In the genomic region with DNA sequence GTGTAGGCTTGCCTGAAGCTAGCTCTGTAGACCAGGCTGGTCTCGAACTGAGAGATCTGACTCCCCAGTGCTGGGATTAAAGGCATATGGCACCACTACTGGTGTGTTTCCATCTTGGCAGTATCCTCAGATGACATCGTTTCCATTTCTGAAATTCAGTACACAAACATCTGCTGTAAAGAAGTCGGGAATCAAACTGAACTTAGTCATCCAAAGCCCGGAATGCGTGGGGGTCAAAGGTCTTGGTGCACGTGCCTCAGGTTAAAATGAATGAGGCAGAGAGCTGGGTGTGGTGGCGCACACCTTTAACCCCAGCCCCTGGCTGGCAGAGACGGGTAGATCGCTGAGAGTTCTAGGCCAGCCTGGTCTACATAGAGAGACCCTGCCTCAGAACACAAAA, we compare ENCODE assay signal across 38 mouse cellular contexts. TPM values are rescaled to one million over a fixed set of nuclear protein-coding genes. Genes with fewer than 3 reads are reported as not detected.
DNase-seq lines count a peak whose midpoint lies in the region; TF ChIP-seq lines count a peak whose summit lies in the region.
"Had no signal": no experiment of that assay in that cellular context is flagged by ENCODE, and none has a peak within 500 bp of the region (broad histone marks: within the 10 kb centered on the region; RNA-seq: fewer than 3 reads in every experiment).

No protein-coding gene starts in this region.

- peak; percentile 12 for DNase-seq in liver, adult 2 months (ENCODE audit: extremely low read depth, low read depth, low spot score)
- no peak for DNase-seq in liver
- peak; percentile 33 to 37 for DNase-seq in kidney, adult 8-10 months
- peak; percentile 29 to 50 for DNase-seq in kidney, postnatal 36 days
- DNase-seq in layer of hippocampus, adult 18-20 months (ENCODE audit: low spot score in 2 of 2), result no peak
- DNase-seq in spleen, postnatal 4 days (ENCODE audit: low spot score in 2 of 2), result no peak
- no peak for DNase-seq in ovary, postnatal 36 days (ENCODE audit: low spot score)
- DNase-seq: B cell, adult 2 months; cerebellum, adult 18-20 months; cerebellum, postnatal 10 days; forebrain, postnatal 0 days; heart, adult 2 months; heart, postnatal 4 days; lung, embryonic 14.5 days; lung, postnatal 14 days; thymus, adult 18-20 months; thymus, postnatal 25 days had no signal

- no peaks in the 10 kb centered on the region for H3K79me2 ChIP-seq in liver, adult 2 months (ENCODE audit: control insufficient read depth, insufficient read depth, low read length)

- H3K27ac ChIP-seq in liver, adult 2 months (replicated peaks; ENCODE audit: insufficient read depth, low read depth, low read length), result no peak overlapping the region
- H3K27ac ChIP-seq: heart, adult 2 months; hindbrain, embryonic 13.5 days; limb, embryonic 15.5 days; liver, embryonic 15.5 days; neural tube, embryonic 12.5 days; stomach, embryonic 15.5 days had no signal

- no peaks in the 10 kb centered on the region for H3K36me3 ChIP-seq in liver, adult 2 months (ENCODE audit: control insufficient read depth, insufficient read depth, low read length)
- H3K36me3 ChIP-seq: heart, embryonic 12.5 days; hindbrain, embryonic 13.5 days; limb, embryonic 10.5 days; limb, embryonic 15.5 days; liver, embryonic 15.5 days; neural tube, embryonic 12.5 days; stomach, embryonic 15.5 days had no signal

- no peaks in the 10 kb centered on the region; the same call in none of the 2 replicates for H3K27me3 ChIP-seq in liver, adult 2 months (ENCODE audit: control insufficient read depth, insufficient read depth, low read length)
- H3K27me3 ChIP-seq: limb, embryonic 15.5 days; liver, embryonic 15.5 days; neural tube, embryonic 12.5 days; stomach, embryonic 15.5 days had no signal

- no peak overlapping the region for H3K4me3 ChIP-seq in liver, adult 2 months (ENCODE audit: insufficient read depth, low read depth, low read length)
- H3K4me3 ChIP-seq: erythroblast, embryonic 14.5 days; heart, adult 2 months; heart, embryonic 12.5 days; hindbrain, embryonic 13.5 days; limb, embryonic 10.5 days; limb, embryonic 15.5 days; liver, embryonic 15.5 days; myocyte; neural tube, embryonic 12.5 days; stomach, embryonic 15.5 days had no signal

- WGBS in liver, adult 2 months, result 46% methylated on average over 9 of the region's 9 CpGs

- no peak for TF ChIP-seq CTCF in liver, adult 2 months (IDR thresholded peaks at IDR 0.05; ENCODE audit: low read depth, low read length)

- TF ChIP-seq POLR2A in liver, adult 2 months (IDR thresholded peaks at IDR 0.05; ENCODE audit: extremely low read depth, insufficient read depth, low read length), result no peak

- H3K9ac ChIP-seq in liver, adult 2 months (ENCODE audit: low read depth, low read length), result no peak overlapping the region
- H3K9ac ChIP-seq: forebrain, postnatal 0 days; heart, embryonic 12.5 days; limb, embryonic 15.5 days; liver, embryonic 15.5 days; lung, embryonic 14.5 days; stomach, embryonic 15.5 days had no signal

- H3K4me1 ChIP-seq in liver, adult 2 months (ENCODE audit: control insufficient read depth, insufficient read depth, low read length), result no peaks in the 10 kb centered on the region
- H3K4me1 ChIP-seq: liver, embryonic 15.5 days; stomach, embryonic 15.5 days had no signal

RNA-seq across cellular contexts. Expression of a gene that starts 24.5 kb away (rescaled TPM):
- total RNA-seq in liver, adult 2 months (2014; rRNA removed), result not detected in 2 replicates
- not detected in 2 replicates for polyA plus RNA-seq in liver, adult 2 months (2012; rRNA removed)
- total RNA-seq in layer of hippocampus, adult 18-20 months (2021), result not detected
- total RNA-seq: adrenal gland, adult 2 months; adrenal gland, postnatal 36 days; common myeloid progenitor, adult 5-6 weeks; forebrain, postnatal 0 days; gastrocnemius, adult 8-10 months; gastrocnemius, postnatal 4 days; heart, adult 2 months; heart, postnatal 4 days; left cerebral cortex, postnatal 10 days had no signal
- polyA plus RNA-seq: activated CD4-positive, CD25-positive, alpha-beta regulatory T cell, adult 4 months; adrenal gland, adult 2 months; brain, embryonic 14.5 days; embryonic facial prominence, embryonic 14.5 days; erythroblast, embryonic 14.5 days; forebrain, embryonic 11.5 days; forebrain, postnatal 0 days; heart, adult 2 months; heart, embryonic 12.5 days; heart, postnatal 0 days; hindbrain, embryonic 13.5 days; limb, embryonic 10.5 days; limb, embryonic 15.5 days; liver, embryonic 15.5 days; lung, embryonic 14.5 days; midbrain, embryonic 16.5 days; myocyte; neural tube, embryonic 12.5 days; stomach, embryonic 15.5 days had no signal

RNA-seq across cellular contexts. Expression of a gene that starts 29.1 kb away (rescaled TPM):
- 0.18 TPM in 1 of 2 replicates, not detected in the other for total RNA-seq in liver, adult 2 months (2014; rRNA removed)
- polyA plus RNA-seq in liver, adult 2 months (2012; rRNA removed), result 0.05 and 0.10 TPM in 2 replicates
- under 1 TPM; 0.25 to 0.27 TPM for total RNA-seq in layer of hippocampus, adult 18-20 months (2021)
- polyA plus RNA-seq: activated CD4-positive, CD25-positive, alpha-beta regulatory T cell, adult 4 months; forebrain, postnatal 0 days had no signal

RNA-seq across cellular contexts. Expression of a gene that starts 32.4 kb away (rescaled TPM):
- 13.4 and 15.2 TPM in 2 replicates for total RNA-seq in liver, adult 2 months (2014; rRNA removed)
- polyA plus RNA-seq in liver, adult 2 months (2012; rRNA removed), result 62.9 and 80.1 TPM in 2 replicates
- total RNA-seq in layer of hippocampus, adult 18-20 months (2021), result 10 to 100 TPM; 35.8 to 37.2 TPM

RNA-seq across cellular contexts. Expression of a gene that starts 33.4 kb away (rescaled TPM):
- not detected in 2 replicates for total RNA-seq in liver, adult 2 months (2014; rRNA removed)
- polyA plus RNA-seq in liver, adult 2 months (2012; rRNA removed), result 0.02 TPM in 1 of 2 replicates, not detected in the other
- 100 to 1,000 TPM; 274 to 289 TPM for total RNA-seq in layer of hippocampus, adult 18-20 months (2021)
- total RNA-seq: common myeloid progenitor, adult 5-6 weeks; gastrocnemius, adult 8-10 months had no signal
- polyA plus RNA-seq: activated CD4-positive, CD25-positive, alpha-beta regulatory T cell, adult 4 months; heart, postnatal 0 days; liver, embryonic 15.5 days had no signal

RNA-seq across cellular contexts. Expression of a gene that starts 34.3 kb away (rescaled TPM):
- total RNA-seq in liver, adult 2 months (2014; rRNA removed), result not detected in 2 replicates
- 0.10 TPM in 1 of 2 replicates, not detected in the other for polyA plus RNA-seq in liver, adult 2 months (2012; rRNA removed)
- 1 to 10 TPM; 8.1 to 8.9 TPM for total RNA-seq in layer of hippocampus, adult 18-20 months (2021)
- total RNA-seq: gastrocnemius, adult 8-10 months; heart, adult 2 months; heart, postnatal 4 days had no signal
- polyA plus RNA-seq: erythroblast, embryonic 14.5 days had no signal

Comparison
In these comparisons a context has a peak if more than half of its experiments do, and no peak if none do; other contexts are left out.
1. DNase-seq: peak in liver, adult 2 months (single experiment), kidney, adult 8-10 months (2 of 2) and kidney, postnatal 36 days (2 of 2); none in liver (single experiment), layer of hippocampus, adult 18-20 months (0 of 2), spleen, postnatal 4 days (0 of 2) and ovary, postnatal 36 days (single experiment).